Mouse (Mus musculus): ENCODE data around the gene Tas2r143. TPM values are rescaled to one million over a fixed set of nuclear protein-coding genes. Genes with fewer than 3 reads are reported as not detected.

Gene Tas2r143
- polyA plus RNA-seq, 1 experiment = 0.13 TPM

GRCm38 (mm10) chr6:42395960-42396809 is 3.9 kb upstream of the Tas2r143 start:
- peaks cover 11% of the 10 kb centered on the region; the same call in 1 of the 2 replicates for H3K4me1 ChIP-seq (ENCODE audit: control insufficient read depth, insufficient read depth, insufficient read length)
- DNase-seq (ENCODE audit: low read depth in 1 of 2, low spot score in 2 of 2) = peak in 1 of 2 experiments; percentile 20
- peak overlapping the region; percentile 33; the same call in 1 of the 2 replicates for H3K27ac ChIP-seq (ENCODE audit: insufficient read depth, low read length)
- no peaks in the 10 kb centered on the region for H3K27me3 ChIP-seq (ENCODE audit: control insufficient read depth, insufficient read depth, low read length)
- H3K4me3 ChIP-seq (ENCODE audit: extremely low read depth, insufficient read depth, insufficient read length) = no peak overlapping the region
- H3K36me3 ChIP-seq (ENCODE audit: control insufficient read depth, insufficient read depth, low read length) = no peaks in the 10 kb centered on the region
- TF ChIP-seq CTCF (IDR thresholded peaks at IDR 0.05; ENCODE audit: extremely low read depth, insufficient read depth, insufficient read length, insufficient replicate concordance) (no peak), POLR2A (IDR thresholded peaks at IDR 0.05; ENCODE audit: low read depth, low read length) (no peak)
- 56% methylated on average over 9 of the region's 9 CpGs for WGBS

- DNase-seq (ENCODE audit: low read depth in 1 of 2, low spot score in 2 of 2) = peak in 1 of 2 experiments; percentile 41
- H3K36me3 ChIP-seq (ENCODE audit: control insufficient read depth, insufficient read depth, low read length) = no peaks in the 10 kb centered on the region
- 11% methylated on average over 3 of the region's 3 CpGs for WGBS
- no peak overlapping the region for H3K4me3 ChIP-seq (ENCODE audit: extremely low read depth, insufficient read depth, insufficient read length)
- H3K4me1 ChIP-seq (ENCODE audit: control insufficient read depth, insufficient read depth, insufficient read length) = peaks cover 11% of the 10 kb centered on the region; the same call in 1 of the 2 replicates
- H3K27me3 ChIP-seq (ENCODE audit: control insufficient read depth, insufficient read depth, low read length) = no peaks in the 10 kb centered on the region
- TF ChIP-seq CTCF (IDR thresholded peaks at IDR 0.05; ENCODE audit: extremely low read depth, insufficient read depth, insufficient read length, insufficient replicate concordance) (no peak), POLR2A (IDR thresholded peaks at IDR 0.05; ENCODE audit: low read depth, low read length) (no peak)
- H3K27ac ChIP-seq (ENCODE audit: insufficient read depth, low read length) = peak overlapping the region; percentile 10; the same call in 1 of the 2 replicates
Measured at GRCm38 (mm10) chr6:42397041-42397657, 2.9 kb upstream of the Tas2r143 start.

GRCm38 (mm10) chr6:42398285-42398684 is 1.8 kb upstream of the Tas2r143 start:
- H3K27ac ChIP-seq (ENCODE audit: insufficient read depth, low read length) = no peak overlapping the region
- H3K4me1 ChIP-seq (ENCODE audit: control insufficient read depth, insufficient read depth, insufficient read length) = peaks cover 11% of the 10 kb centered on the region; the same call in 1 of the 2 replicates
- no peak overlapping the region for H3K4me3 ChIP-seq (ENCODE audit: extremely low read depth, insufficient read depth, insufficient read length)
- no peaks in the 10 kb centered on the region for H3K36me3 ChIP-seq (ENCODE audit: control insufficient read depth, insufficient read depth, low read length)
- H3K27me3 ChIP-seq (ENCODE audit: control insufficient read depth, insufficient read depth, low read length) = no peaks in the 10 kb centered on the region
- WGBS = 14% methylated on average over 3 of the region's 3 CpGs
- TF ChIP-seq POLR2A (IDR thresholded peaks at IDR 0.05; ENCODE audit: low read depth, low read length) (no peak), CTCF (IDR thresholded peaks at IDR 0.05; ENCODE audit: extremely low read depth, insufficient read depth, insufficient read length, insufficient replicate concordance) (no peak)
- DNase-seq (ENCODE audit: low read depth in 1 of 2, low spot score in 2 of 2) = peak in 1 of 2 experiments; percentile 7

- 92% methylated on average over 1 of the region's 1 CpGs for WGBS
- no peak for DNase-seq (ENCODE audit: low read depth in 1 of 2, low spot score in 2 of 2)
- Histone ChIP-seq H3K27me3 (ENCODE audit: control insufficient read depth, insufficient read depth, low read length) (no peaks in the 10 kb centered on the region), H3K4me3 (ENCODE audit: extremely low read depth, insufficient read depth, insufficient read length) (no peak overlapping the region), H3K27ac (ENCODE audit: insufficient read depth, low read length) (no peak overlapping the region), H3K4me1 (ENCODE audit: control insufficient read depth, insufficient read depth, insufficient read length) (peaks cover 11% of the 10 kb centered on the region; the same call in 1 of the 2 replicates), H3K36me3 (ENCODE audit: control insufficient read depth, insufficient read depth, low read length) (no peaks in the 10 kb centered on the region)
- TF ChIP-seq POLR2A (IDR thresholded peaks at IDR 0.05; ENCODE audit: low read depth, low read length) = no peak
- no peak for TF ChIP-seq CTCF (IDR thresholded peaks at IDR 0.05; ENCODE audit: extremely low read depth, insufficient read depth, insufficient read length, insufficient replicate concordance)
Measured at GRCm38 (mm10) chr6:42398998-42399397, 1.0 kb upstream of the Tas2r143 start.

- no peak for DNase-seq (ENCODE audit: low read depth in 1 of 2, low spot score in 2 of 2)
- TF ChIP-seq POLR2A (IDR thresholded peaks at IDR 0.05; ENCODE audit: low read depth, low read length) = no peak
- TF ChIP-seq CTCF (IDR thresholded peaks at IDR 0.05; ENCODE audit: extremely low read depth, insufficient read depth, insufficient read length, insufficient replicate concordance) = no peak
- Histone ChIP-seq H3K4me3 (ENCODE audit: extremely low read depth, insufficient read depth, insufficient read length) (no peak within 1 kb of the TSS), H3K27ac (ENCODE audit: insufficient read depth, low read length) (no peak within 1 kb of the TSS), H3K27me3 (ENCODE audit: control insufficient read depth, insufficient read depth, low read length) (no peaks in the 10 kb centered on the region), H3K36me3 (ENCODE audit: control insufficient read depth, insufficient read depth, low read length) (no peaks in the 10 kb centered on the region), H3K4me1 (ENCODE audit: control insufficient read depth, insufficient read depth, insufficient read length) (0 out of 2 replicates have a peak, but pooled peaks cover 3% of the 10 kb centered on the region)
- 88% methylated on average over 2 of the region's 2 CpGs for WGBS
Measured at GRCm38 (mm10) chr6:42405134-42405533, 5.1 kb downstream of the Tas2r143 start, which contains the start of gene Tas2r135. TSS of gene Tas2r135 (plus strand) at chr6:42405434.

- DNase-seq (ENCODE audit: low read depth in 1 of 2, low spot score in 2 of 2) = no peak
- TF ChIP-seq CTCF (IDR thresholded peaks at IDR 0.05; ENCODE audit: extremely low read depth, insufficient read depth, insufficient read length, insufficient replicate concordance) = no peak
- no peak for TF ChIP-seq POLR2A (IDR thresholded peaks at IDR 0.05; ENCODE audit: low read depth, low read length)
- WGBS = 89% methylated on average over 2 of the region's 2 CpGs
- no peak overlapping the region for H3K27ac ChIP-seq (ENCODE audit: insufficient read depth, low read length)
- H3K27me3 ChIP-seq (ENCODE audit: control insufficient read depth, insufficient read depth, low read length) = no peaks in the 10 kb centered on the region
- no peak overlapping the region for H3K4me3 ChIP-seq (ENCODE audit: extremely low read depth, insufficient read depth, insufficient read length)
- peaks cover 2% of the 10 kb centered on the region for H3K4me1 ChIP-seq (ENCODE audit: control insufficient read depth, insufficient read depth, insufficient read length)
- H3K36me3 ChIP-seq (ENCODE audit: control insufficient read depth, insufficient read depth, low read length) = no peaks in the 10 kb centered on the region
Measured at GRCm38 (mm10) chr6:42419443-42419842, 19.4 kb downstream of the Tas2r143 start.

Data from spleen, adult 2 months (tissue).